Mouse (Mus musculus) urinary bladder, postnatal 14 days (tissue): ENCODE measurements around the gene Zkscan16.

Source experiments
- DNase-seq: peaks from one replicate; pipeline ENCODE4 v3.0.0; 2021; ENCODE audit warnings: low spot score

The Zkscan16 gene

DNA sequence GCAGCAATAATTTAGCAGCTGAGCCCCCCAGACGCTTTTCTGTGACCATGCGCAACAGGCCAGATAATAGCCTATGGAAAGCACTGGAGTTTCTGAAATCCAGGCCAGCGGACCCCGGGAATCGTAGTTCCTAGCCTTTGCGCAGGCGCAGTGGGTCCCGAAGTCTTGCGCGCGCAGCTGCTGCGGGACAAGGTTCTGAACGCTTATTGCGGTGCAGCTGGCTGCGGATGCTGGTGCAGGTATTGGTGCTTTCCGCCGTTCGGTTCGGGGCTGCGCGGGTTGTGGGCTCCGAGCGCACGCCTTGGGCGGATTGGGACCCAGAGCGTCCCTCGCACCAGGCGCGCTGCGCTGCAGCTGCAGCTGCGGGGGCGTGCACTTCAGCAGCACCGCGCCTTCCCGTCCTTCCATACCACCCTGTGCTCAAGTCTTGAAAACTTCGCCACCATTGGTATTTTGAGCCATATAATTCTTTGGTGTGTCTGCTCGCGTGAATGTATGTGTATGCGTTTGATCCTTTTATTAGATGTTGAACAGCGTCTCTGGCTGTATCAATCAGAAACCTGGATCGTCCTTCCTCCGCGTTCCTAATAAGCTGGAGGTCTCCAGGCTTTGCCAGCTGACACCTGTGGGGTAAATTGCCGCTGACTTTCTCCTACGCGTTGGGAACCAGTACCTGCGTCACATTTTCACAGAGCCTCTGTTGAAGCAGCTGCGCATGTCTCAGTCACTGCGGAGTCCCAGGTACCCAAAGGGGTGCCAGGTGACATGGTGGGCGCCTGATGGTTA, at the start of gene Zkscan16:
TSS of gene Zkscan16 (plus strand) at position 209 of the 786 bp plus-strand sequence.
- peak; percentile 76 for DNase-seq

DNA sequence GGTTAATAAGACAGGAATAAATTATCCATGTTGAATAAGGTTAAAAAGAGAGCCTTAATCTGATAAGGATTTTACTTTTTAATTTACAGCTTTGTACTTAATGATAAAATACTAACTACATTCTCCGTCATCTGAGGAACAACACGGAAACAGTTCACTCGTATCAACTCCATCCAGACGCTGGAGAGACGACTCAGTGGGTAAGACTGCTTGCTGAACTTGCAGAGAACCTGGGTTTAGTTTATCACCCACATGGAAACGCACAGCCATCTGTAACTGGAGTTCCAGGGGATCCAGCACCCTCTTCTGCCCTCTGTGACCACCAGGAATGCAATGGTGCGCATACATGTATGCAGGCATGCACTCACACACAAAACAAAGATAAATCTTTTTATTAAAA, 49.0 kb upstream of the Zkscan16 start:
- DNase-seq, result no peak

DNA sequence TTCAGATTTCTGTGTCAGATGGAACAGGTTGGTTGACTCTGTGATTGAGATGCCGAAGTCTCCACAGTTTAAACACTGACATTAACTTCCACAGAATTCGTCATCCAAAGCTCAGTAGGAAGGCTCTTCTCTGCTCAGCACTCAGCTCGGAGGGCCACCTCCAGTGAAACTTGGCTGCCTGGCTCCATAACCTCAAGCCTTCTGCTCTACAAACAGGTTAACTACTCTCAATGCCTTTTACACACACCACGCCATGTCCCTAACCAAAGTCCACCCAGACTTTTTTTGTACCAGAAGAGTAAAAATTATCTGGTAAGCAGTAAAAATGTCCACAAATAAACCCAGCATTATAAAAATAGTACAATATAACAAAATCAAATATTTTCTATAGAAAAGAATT, 46.0 kb upstream of the Zkscan16 start:
- DNase-seq, result no peak

DNA sequence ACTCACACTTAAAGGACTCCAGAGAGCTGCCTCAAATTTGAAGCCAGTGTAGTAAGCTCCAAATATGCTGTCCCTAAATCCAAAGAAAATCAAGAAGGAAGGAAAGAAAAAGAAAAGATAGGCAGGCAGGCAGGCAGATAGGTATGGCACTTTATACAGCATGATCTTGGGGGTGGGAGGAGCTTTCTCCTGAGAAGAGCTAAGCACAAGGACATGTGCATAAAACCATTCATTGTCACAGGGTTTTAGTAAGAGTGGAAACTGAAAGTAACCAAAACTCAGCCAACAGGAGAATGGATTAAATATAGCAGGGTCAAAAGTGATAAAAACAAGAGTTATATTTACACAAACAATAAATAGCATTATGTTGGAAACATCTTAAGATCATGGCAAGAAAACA, 45.1 kb upstream of the Zkscan16 start:
- DNase-seq, result no peak

DNA sequence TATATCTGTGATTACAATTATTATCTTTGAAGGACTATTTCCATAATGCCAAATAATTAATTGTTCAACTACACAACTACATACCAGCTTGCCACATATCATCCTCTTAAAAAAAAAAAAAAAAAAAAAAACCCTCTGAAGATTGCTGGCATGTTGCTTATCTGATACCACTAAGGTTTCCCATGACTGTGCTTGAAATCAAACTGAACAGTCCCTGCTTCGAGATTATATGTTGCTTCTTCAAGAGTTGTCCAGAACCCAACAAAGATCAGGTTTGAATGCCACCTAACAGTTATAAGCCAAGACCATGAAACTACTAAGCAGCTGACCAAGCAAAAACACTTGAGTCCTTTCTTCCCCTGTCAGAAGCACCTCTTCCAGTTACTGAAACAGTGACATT, 36.0 kb upstream of the Zkscan16 start:
- DNase-seq, result no peak

DNA sequence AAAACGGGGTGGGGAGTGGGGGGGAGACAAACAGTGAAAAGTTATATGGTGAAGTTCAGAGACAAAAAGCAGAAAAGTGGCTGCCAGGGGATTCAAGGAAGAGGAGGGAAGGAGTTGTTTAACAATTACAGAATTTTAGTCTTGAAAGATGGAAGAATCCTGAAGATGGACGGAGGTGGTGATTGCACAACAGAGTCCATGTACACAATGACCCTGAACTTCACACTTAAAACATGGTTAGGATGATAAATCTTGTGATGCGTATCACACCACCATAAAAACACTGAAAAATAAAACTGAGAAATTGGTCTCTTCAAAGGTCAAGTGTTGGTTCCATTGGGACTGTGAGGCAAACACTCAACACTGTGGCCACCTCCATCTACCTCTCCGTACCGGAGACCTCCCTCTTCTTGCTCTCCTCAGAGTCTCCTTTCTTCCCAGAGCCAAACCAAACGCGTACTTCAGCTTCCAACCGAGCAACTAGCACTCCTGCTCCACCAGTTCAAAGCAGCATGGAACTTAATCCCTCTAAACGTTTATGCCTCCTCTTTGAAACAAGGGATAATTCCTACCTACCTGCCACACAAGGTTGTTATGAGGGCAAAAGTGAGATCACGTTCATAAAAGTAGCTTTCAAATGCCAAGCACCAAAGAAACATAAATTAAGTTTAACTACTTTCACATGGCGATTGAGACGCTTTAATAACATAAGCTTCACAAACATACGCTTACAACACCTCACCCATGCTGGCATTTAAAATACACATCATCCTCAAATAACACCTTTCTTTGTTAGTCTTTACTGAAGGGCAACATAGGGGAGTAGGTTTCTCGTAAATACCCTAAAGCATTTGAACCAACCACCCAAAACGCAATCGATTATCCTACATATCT, 33.0 kb upstream of the Zkscan16 start:
- DNase-seq, result no peak

DNA sequence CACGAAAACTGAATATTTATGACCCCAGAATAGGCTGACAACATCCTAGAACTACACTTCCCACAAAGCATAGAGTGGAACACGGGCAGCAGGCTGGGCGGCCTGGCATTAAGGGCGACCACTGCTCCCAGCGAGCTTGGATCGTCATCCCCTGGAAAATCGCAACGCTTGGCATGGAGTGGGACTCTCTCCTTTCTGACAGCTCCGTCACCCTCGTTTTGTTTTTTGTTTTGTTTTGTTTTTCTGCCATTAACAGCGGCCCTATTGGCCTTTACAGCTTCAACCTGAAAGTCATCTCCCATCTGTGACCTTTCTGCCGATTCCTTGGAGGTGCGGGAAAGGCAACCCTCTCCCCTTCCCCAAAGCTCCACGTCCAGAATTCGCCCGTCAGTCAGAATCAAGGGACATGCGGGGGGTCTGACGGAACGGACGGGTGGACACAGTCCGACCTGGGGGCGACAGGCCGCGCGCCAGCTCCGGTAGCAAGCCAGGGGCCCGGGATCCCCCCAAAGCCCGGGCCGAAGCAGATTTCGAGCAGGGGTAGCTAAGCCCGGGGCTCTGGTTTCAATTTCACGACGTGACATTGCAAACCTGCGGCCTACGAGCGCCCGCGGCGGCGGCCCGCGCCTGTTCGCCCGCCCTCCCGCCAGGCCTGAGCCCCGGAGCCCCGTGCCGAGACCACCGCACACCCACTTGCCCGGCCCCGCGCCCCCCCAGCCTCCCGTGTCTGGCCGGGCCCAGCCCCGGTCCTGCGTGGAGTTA, 32.2 kb upstream of the Zkscan16 start:
- DNase-seq, result peak; percentile 56

DNA sequence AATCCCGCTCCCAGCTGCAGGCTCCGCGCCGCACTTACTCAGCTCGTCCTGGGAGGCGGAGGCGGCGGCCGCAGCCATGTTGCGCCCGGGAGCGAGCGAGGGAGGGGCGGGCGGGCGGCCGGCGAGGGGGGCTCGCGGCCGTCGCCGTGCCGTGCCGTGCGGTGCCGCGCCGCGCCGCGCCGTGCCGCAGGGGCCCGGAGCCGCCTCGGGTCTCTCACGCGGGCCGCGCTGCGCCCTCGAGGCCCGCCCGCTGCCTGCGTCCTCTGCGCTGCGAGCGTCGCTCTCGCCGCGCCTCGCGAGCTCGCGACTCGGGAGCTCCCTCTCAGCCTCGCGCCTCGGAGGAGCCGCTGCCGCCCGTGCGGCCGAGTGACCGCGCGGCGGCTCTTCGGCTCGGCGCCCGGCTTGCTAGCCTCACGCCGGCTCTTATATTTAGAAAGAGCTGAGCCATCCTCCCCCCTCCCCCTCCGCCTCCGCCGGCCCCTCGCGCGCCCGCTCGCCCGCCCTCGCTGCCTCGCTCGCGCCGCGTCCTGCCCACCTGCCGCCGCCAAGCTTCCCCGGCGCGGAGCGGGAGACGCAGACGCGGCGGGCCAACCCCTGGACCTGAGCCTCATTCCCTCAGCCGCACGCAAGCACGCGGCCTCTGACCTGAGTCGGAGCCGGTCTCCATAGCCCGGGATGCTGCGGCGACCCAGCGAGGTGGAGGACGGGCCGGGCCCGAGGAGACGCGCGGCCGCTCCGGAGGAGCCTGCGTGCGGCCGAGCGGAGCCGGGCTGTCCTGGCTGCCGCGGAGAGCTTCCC, 31.4 kb upstream of the Zkscan16 start:
- DNase-seq, result peak; percentile 50

DNA sequence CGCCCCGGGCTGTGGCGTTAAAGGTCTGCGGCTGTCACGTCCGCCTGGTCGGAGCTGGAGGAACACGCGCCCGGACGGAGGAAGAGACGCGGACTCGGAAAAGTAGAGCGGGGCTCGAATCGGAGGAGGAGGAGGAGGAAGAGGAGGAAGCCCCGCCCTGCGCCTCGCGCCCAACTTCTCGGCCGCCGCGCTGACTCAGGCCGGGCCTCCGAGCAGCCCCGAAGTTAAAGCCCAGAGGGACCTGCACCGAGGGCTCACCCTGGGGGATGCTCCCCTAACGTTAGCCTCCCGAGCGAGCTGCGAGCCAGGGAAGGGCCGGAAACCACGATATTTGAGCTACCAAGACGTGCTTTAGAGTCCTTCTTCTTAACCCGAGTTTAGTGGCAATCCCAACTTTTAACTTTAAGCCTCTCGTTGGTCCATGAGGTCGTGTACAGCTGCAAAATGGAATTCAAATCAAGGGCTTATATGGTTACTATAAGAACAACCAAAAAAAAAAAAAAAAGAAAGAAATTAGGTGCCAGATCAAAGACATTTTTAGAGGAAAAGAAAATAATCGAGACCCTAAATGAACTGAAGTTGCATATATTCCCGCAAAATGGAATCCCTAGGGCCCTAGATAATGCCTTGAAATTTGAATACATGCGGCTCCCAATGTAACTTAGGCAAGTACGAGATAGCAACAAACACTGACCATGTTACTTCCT, 30.6 kb upstream of the Zkscan16 start, which contains the start of gene Ecpas:
TSS of gene Ecpas (minus strand) at position 121 of the 707 bp plus-strand sequence.
- peak; percentile 89 for DNase-seq

DNA sequence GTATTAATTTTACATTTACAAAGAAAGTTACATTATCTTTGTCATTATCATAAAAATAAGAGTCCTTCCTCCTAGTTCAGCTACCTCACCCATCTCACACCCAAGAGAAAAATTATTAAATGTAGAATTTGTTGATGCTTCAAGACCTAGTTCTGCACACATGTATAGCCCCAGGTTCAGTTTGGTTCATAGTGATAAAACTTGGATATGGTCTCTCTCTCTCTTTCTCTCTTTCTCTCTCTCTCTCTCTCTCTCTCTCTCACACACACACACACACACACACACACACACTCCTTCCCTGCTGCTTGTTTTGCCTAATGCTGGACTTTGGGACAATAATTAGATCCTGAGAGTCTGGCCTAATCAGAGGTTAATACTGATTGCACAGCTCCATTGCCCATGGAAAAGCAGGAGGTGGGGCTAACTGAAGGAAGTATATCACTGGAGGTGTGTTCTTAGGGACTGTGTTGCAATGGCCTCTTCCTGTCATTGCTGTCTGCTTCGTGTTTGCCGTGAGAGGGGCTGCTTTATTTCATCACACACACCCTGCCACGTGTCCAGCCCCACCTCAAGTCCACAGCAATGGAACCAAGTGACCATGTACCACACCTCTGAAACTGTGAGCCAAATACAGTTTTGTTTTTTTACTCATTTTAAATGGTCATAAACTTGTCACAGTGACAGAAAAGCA, 29.9 kb upstream of the Zkscan16 start:
- DNase-seq, result no peak

DNA sequence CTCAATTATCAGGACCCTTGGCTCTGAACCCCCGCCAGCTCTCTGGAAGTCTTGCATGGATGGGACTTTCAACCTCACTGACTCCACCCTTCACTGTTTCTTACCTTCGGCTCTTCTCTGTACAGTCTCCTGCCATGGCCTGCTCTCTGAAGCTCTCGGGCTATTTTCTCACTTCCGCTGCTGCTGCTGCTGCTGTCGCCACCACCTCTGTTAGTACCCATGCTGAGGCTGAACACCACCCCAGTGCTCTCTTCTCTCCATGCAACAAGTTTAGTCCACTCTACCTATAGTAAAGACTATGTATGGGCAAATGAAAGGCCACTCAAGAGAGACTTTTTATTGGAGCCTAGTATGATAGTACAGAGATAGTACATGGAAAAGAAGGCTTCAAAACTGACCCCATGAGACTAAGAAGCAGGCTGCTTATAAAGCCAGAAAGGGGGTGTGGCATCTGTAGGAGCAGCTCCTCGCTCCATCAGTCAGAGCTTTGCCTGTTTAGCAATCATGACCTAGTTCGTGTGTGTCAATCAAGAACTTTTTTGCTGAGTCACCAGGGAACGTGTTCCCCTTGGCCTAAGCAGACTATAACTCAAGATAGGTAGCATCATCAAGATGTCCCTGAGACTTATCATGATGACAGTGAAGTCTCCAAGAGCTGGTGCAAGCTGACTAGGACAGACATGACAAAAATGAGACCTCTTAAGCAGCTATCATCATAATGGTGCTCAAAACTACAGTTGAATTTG, 28.2 kb upstream of the Zkscan16 start:
- DNase-seq, result no peak

DNA sequence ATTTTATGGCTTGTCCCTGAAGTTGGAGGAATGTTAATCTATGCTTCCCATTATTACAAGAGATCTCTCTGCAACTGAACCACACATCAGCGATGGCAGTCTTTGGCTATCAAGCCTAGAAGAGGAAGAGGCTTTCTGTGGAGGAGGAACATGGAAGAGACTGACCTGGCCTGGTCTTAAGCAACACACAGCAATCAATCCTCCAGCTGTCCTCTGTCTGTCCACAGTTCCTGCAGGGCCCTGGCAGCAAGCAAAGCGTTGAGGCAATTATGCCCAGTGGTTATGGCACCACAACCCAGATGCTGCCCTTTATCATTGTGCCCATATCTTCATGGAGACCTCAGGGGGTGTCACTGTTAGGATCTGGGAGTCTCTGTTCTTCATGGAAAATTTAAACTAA, 19.5 kb upstream of the Zkscan16 start:
- DNase-seq, result no peak

DNA sequence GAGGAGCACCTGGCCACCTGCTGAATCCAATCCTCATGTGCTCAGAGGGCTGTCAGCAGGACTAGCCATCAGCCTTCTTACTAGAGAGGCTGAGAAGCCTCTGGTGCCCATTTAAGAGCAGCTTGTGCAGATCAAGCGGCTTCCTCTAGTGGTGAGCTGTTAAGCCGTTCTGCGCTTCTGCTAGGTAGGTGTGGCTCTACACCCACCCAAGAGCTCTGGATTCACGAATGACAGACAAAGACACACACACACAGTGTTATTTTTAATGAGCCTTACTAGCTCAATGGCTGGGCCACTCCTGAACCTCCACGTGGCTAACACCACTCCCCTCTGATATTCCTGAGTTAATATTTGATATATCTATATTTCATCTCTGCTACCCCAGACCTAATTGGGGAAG, 17.8 kb upstream of the Zkscan16 start:
- no peak for DNase-seq

DNA sequence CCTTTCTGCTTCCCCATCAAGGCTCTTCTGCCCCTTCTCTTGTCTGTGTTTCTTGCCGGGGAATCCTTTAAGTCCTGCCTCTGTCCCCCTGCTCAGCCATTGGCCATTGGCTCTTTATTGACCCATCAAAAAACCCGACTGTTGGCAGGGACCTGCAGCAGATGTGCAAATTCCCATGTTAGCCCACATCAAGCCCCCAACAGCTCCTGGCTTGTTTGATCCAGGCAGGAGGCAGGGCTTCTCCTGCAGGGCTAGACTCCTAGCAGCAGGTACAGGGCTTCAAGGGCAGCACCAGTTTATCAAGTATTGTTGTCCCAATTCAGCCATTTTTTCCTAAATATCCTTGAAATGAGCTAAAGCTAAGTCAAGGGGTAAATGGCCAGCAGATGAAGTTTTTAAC, 17.3 kb upstream of the Zkscan16 start:
- DNase-seq, result no peak

DNA sequence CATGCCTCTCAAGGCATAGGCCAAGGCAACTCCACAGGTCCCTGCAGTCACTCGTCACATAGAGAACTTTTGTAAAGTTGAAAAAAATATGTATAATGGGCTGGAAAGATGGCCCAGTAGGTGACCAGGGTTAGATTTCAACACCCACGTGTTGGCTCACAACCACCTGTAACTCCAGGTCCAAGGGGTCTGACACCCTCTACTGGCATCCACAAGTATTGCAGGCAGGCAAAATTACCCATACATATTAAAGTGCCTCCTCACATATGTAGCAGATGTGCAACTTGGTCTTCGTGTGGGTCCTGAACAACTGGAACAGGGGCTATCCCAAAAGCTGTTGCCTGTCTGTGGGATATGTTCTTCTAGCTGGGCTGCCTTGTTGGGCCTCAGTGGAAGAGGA, 15.8 kb upstream of the Zkscan16 start:
- DNase-seq, result no peak

DNA sequence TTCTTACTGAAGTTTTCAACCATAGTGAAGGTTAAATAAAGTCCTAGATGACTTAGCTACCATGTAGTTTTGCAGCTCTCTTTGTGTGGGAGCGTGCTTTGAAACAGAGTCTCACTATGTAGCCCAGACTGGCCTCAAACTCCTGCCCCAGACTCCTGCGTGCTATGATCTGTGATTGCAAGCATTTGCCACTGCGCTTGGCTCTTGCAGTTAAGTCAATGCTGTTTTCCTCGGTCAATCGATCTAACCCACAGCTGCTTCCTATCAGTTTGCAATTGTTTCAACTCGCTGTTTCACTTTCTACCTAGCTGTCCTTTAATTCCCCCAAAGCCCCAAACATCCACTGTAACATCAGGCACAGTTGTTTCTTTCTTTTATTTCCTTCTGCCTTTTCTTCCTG, 10.9 kb upstream of the Zkscan16 start:
- no peak for DNase-seq

DNA sequence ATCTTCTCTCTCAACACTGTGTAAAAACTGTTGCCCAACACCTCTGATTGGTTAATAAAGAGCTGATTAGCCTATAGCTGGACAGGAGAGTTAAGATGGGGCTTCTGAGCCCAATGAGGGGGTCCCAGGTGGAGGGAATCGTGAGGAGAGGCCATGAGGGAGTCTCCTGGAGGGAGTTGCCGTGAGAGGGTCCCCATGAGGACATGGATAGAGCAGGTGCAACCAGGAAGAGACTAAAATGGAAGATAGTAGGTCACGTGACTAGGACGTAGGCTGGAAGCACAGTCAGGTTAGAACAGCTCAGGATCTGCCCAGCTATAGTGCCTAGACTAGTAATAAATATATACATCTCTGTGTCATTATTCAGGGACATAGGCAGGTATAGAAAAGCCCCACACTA, 9.1 kb upstream of the Zkscan16 start:
- no peak for DNase-seq

DNA sequence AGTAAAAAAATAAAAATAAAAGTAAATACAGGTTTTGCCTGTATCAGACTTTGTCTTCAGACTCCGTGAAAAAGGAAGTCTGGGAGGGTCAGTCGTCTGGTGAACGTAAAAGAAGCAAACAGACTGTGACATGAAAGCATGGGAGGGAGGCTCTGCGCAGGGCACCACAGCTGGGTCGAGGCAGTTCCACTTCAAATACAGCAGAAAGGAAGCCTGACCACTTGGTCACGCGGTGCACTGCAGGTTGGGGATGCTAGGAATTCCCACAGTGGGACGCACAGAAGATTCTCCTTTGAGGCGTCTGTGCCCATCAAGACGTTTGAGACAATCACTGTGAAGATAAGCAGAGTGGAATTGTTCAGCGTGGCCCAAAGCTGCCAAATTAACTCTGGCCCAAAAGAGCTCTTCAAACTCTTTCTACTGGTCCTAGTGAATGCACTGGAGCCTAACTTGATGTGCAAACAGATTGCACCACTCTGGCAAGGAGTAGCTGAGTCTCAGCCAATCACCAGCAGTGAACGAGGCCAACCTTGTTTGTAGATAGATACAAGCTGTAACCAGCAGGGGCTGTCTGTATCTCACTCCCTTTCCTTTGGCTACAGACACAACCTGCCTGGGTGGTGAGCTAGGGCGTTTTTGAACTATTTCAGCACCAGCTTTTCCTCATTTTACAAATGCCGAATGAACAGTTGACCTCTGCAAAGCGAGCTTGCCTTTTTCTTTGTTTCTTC, 8.5 kb upstream of the Zkscan16 start:
- DNase-seq, result peak; percentile 74

DNA sequence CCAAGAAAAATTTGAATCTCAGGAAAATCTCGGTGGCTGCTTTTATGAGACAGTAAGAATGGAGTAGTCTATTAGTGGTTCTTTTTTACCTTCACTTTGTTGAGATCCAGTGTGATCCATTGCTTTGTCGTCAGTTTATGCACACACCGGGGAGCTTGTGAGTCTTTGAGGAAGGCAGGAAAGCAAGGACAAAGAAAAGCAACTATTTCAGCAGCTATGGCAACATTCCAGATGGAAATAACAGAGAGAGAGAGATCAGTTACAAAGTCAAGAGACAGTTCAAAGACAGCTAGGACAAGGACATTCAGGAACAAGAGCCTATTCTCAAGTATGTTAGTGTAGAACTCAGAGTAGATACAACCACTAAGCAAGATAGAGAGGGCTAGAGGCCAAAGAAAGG, 7.6 kb upstream of the Zkscan16 start:
- DNase-seq, result no peak
